Mouse (Mus musculus) hindlimb bud, embryonic 11.5 days (tissue): ENCODE results near the gene Ube4a.
A peak's percentile ranks its signal among the peaks of the same experiment; 100 is the strongest.

Source experiments
- DNase-seq: peaks from one replicate; pipeline ENCODE4 v3.0.0-alpha.2; 2012; ENCODE audit warnings: low read depth, low spot score; ENCODE audit errors: extremely low spot score

Gene Ube4a

GRCm38 (mm10) chr9:44965126-44965832, at the start of gene Ube4a:
Gene Ube4a, minus strand, starts transcription at chr9:44965600.
- DNase-seq = peak; percentile 97

- no peak for DNase-seq
These were observed 49.5 kb upstream of the Ube4a start for GRCm38 (mm10) chr9:45014879-45015278.

GRCm38 (mm10) chr9:45011291-45011690, 45.9 kb upstream of the Ube4a start:
- no peak for DNase-seq

GRCm38 (mm10) chr9:45010461-45010860, 45.1 kb upstream of the Ube4a start:
- no peak for DNase-seq

GRCm38 (mm10) chr9:45009180-45010078, 44.0 kb upstream of the Ube4a start, which contains the start of gene Cd3e:
Gene Cd3e, minus strand, starts transcription at chr9:45009627.
- DNase-seq = no peak

- DNase-seq = no peak
These were observed 42.9 kb upstream of the Ube4a start for GRCm38 (mm10) chr9:45008342-45008741.

- DNase-seq = no peak
These were observed 42.0 kb upstream of the Ube4a start for GRCm38 (mm10) chr9:45007404-45007803.

GRCm38 (mm10) chr9:45000249-45000648, 34.8 kb upstream of the Ube4a start:
- DNase-seq = no peak

- no peak for DNase-seq
These were observed 34.4 kb upstream of the Ube4a start for GRCm38 (mm10) chr9:44999776-45000175.

- DNase-seq = no peak
These were observed 33.8 kb upstream of the Ube4a start for GRCm38 (mm10) chr9:44999171-44999570.

- DNase-seq = no peak
These were observed 32.7 kb upstream of the Ube4a start for GRCm38 (mm10) chr9:44998138-44998537.

- no peak for DNase-seq
These were observed 31.2 kb upstream of the Ube4a start for GRCm38 (mm10) chr9:44996590-44996989.

- no peak for DNase-seq
These were observed 29.6 kb upstream of the Ube4a start for GRCm38 (mm10) chr9:44994962-44995361.

- no peak for DNase-seq
These were observed 27.9 kb upstream of the Ube4a start for GRCm38 (mm10) chr9:44993268-44993667.

- DNase-seq = no peak
These were observed 26.9 kb upstream of the Ube4a start for GRCm38 (mm10) chr9:44992271-44992670.

GRCm38 (mm10) chr9:44991821-44992220, 26.4 kb upstream of the Ube4a start:
- DNase-seq = no peak

- DNase-seq = no peak
These were observed 21.6 kb upstream of the Ube4a start for GRCm38 (mm10) chr9:44986976-44987375.

- no peak for DNase-seq
These were observed 20.9 kb upstream of the Ube4a start for GRCm38 (mm10) chr9:44986242-44986781.

GRCm38 (mm10) chr9:44985721-44986161, 20.3 kb upstream of the Ube4a start:
- DNase-seq = no peak

- DNase-seq = no peak
These were observed 17.6 kb upstream of the Ube4a start for GRCm38 (mm10) chr9:44983001-44983400.

- DNase-seq = no peak
These were observed 17.1 kb upstream of the Ube4a start for GRCm38 (mm10) chr9:44982531-44982930.

- no peak for DNase-seq
These were observed 16.7 kb upstream of the Ube4a start for GRCm38 (mm10) chr9:44982081-44982480.
